Mouse (Mus musculus) forebrain, embryonic 12.5 days (tissue): ENCODE data around the gene Lgals7. TPM values are rescaled to one million over a fixed set of nuclear protein-coding genes. Genes with fewer than 3 reads are reported as not detected.
"Not testable (repeated sequence)": the region's sequence is repeated elsewhere in the genome, so short reads cannot be mapped to it uniquely, and the experiment has no call there.

ENCODE experiments used
- ATAC-seq: fragments of 200-750 bp; cut with Nextera tagmentation; 2 replicates; pipeline ENCODE4 v1.8.0; 2017; ENCODE audit warnings: moderate TSS enrichment; ENCODE audit not compliant: low FRiP score
- H3K27ac ChIP-seq: fragments of 300-500 bp; sonication (generic); 2 replicates; pipeline ENCODE4 v1.5.1; 2016; ENCODE audit warnings: mild to moderate bottlenecking
- H3K27me3 ChIP-seq: fragments of 300-500 bp; sonication (generic); 2 replicates; pipeline ENCODE4 v1.6.1; 2016; ENCODE audit warnings: mild to moderate bottlenecking
- H3K36me3 ChIP-seq: fragments of 300-500 bp; sonication (generic); replicated peaks from 2 replicates; pipeline ENCODE4 v1.6.1; 2016; ENCODE audit warnings: mild to moderate bottlenecking
- H3K4me1 ChIP-seq: fragments of 300-500 bp; sonication (generic); 2 replicates; pipeline ENCODE4 v1.6.1; 2016
- H3K4me2 ChIP-seq: fragments of 300-500 bp; sonication (generic); 2 replicates; pipeline ENCODE4 v1.6.1; 2016; ENCODE audit warnings: mild to moderate bottlenecking, moderate library complexity
- H3K4me3 ChIP-seq: fragments of 300-500 bp; sonication (generic); replicated peaks from 2 replicates; pipeline ENCODE4 v1.5.1; 2016; ENCODE audit warnings: mild to moderate bottlenecking
- H3K9ac ChIP-seq: fragments of 300-500 bp; sonication (generic); 2 replicates; pipeline ENCODE4 v1.6.1; 2016; ENCODE audit warnings: mild to moderate bottlenecking
- H3K9me3 ChIP-seq: fragments of 300-500 bp; sonication (generic); 2 replicates; pipeline ENCODE4 v1.6.1; 2016
- WGBS: fragments of 180-500 bp; shearing (Covaris S2); methylation state at CpG from one replicate; pipeline ENCODE4 v1.1.7; 2016; 5-methylcytosine and 5-hydroxymethylcytosine counted together
- polyA plus RNA-seq: library from polyadenylated mRNA; unstranded; fragments of >200 nt; fragmentation: Nextera tagmentation; extraction: Ambion mirVana; gene quantifications from 2 replicates; pipeline ENCODE4 v1.2.1, GENCODE M21; 2016

Gene Lgals7
- polyA plus RNA-seq, 1 experiment from 2014 or later = 1.9 TPM

- no peaks in the 10 kb centered on the region for H3K36me3 ChIP-seq
- no peak overlapping the region for H3K4me3 ChIP-seq
- H3K4me2 ChIP-seq = no peak overlapping the region
- no peaks in the 10 kb centered on the region for H3K9me3 ChIP-seq
- peaks cover 11% of the 10 kb centered on the region for H3K4me1 ChIP-seq
- H3K27ac ChIP-seq = no peak overlapping the region
- WGBS = 92% methylated on average over 28 of the region's 28 CpGs
- ATAC-seq = no peak
- no peaks in the 10 kb centered on the region for H3K27me3 ChIP-seq
- H3K9ac ChIP-seq = no peak overlapping the region
Measured at GRCm38 (mm10) chr7:28866769-28867507, 3.3 kb downstream of the Lgals7 start.

- H3K4me3 ChIP-seq, H3K36me3 ChIP-seq, ATAC-seq, H3K9ac ChIP-seq, H3K4me2 ChIP-seq, H3K27ac ChIP-seq, H3K9me3 ChIP-seq, H3K27me3 ChIP-seq: not testable (repeated sequence)
- peaks cover 11% of the 10 kb centered on the region for H3K4me1 ChIP-seq
- 30% methylated on average over 23 of the region's 23 CpGs for WGBS
Measured at GRCm38 (mm10) chr7:28867508-28868340, 4.1 kb downstream of the Lgals7 start.

GRCm38 (mm10) chr7:28870901-28871664 is 7.4 kb downstream of the Lgals7 start:
- Histone ChIP-seq H3K4me2 (no peak overlapping the region), H3K9me3 (no peaks in the 10 kb centered on the region), H3K27me3 (no peaks in the 10 kb centered on the region), H3K9ac (no peak overlapping the region), H3K4me3 (no peak overlapping the region), H3K27ac (no peak overlapping the region), H3K4me1 (0 out of 2 replicates have a peak, but pooled peaks cover 2% of the 10 kb centered on the region), H3K36me3 (no peaks in the 10 kb centered on the region)
- ATAC-seq = no peak
- WGBS = 91% methylated on average over 24 of the region's 24 CpGs

- no peaks in the 10 kb centered on the region for H3K9me3 ChIP-seq
- no peak for ATAC-seq
- WGBS = 76% methylated on average over 2 of the region's 2 CpGs
- no peaks in the 10 kb centered on the region for H3K27me3 ChIP-seq
- no peak overlapping the region for H3K4me3 ChIP-seq
- H3K4me2 ChIP-seq = no peak overlapping the region
- no peaks in the 10 kb centered on the region for H3K4me1 ChIP-seq
- H3K27ac ChIP-seq = no peak overlapping the region
- H3K36me3 ChIP-seq = no peaks in the 10 kb centered on the region
- H3K9ac ChIP-seq = no peak overlapping the region
Measured at GRCm38 (mm10) chr7:28874565-28874964, 10.9 kb downstream of the Lgals7 start.

- H3K36me3 ChIP-seq = no peaks in the 10 kb centered on the region
- 77% methylated on average over 4 of the region's 4 CpGs for WGBS
Measured at GRCm38 (mm10) chr7:28876099-28876498, 12.4 kb downstream of the Lgals7 start.

GRCm38 (mm10) chr7:28877155-28877554 is 13.5 kb downstream of the Lgals7 start:
- WGBS = 87% methylated on average over 7 of the region's 7 CpGs
- Histone ChIP-seq H3K27me3 (no peaks in the 10 kb centered on the region), H3K9me3 (no peaks in the 10 kb centered on the region), H3K4me2 (no peak overlapping the region), H3K4me1 (0 out of 2 replicates have a peak, but pooled peaks cover 4% of the 10 kb centered on the region), H3K9ac (no peak overlapping the region), H3K36me3 (no peaks in the 10 kb centered on the region), H3K4me3 (no peak overlapping the region), H3K27ac (no peak overlapping the region)
- no peak for ATAC-seq

More at GRCm38 (mm10) chr7:28876099-28876498, 12.4 kb downstream of the Lgals7 start:
- no peaks in the 10 kb centered on the region for H3K9me3 ChIP-seq
- no peak overlapping the region for H3K27ac ChIP-seq
- H3K9ac ChIP-seq = no peak overlapping the region
- ATAC-seq = no peak
- 0 out of 2 replicates have a peak, but pooled peaks cover under 1% of the 10 kb centered on the region for H3K4me1 ChIP-seq
- H3K27me3 ChIP-seq = no peaks in the 10 kb centered on the region
- H3K4me3 ChIP-seq = no peak overlapping the region
- H3K4me2 ChIP-seq = no peak overlapping the region

GRCm38 (mm10) chr7:28877856-28878255 is 14.2 kb downstream of the Lgals7 start:
- H3K36me3 ChIP-seq = no peaks in the 10 kb centered on the region
- no peaks in the 10 kb centered on the region for H3K27me3 ChIP-seq
- ATAC-seq = no peak
- H3K9me3 ChIP-seq = no peaks in the 10 kb centered on the region
- 0 out of 2 replicates have a peak, but pooled peaks cover 4% of the 10 kb centered on the region for H3K4me1 ChIP-seq
- no peak overlapping the region for H3K9ac ChIP-seq
- H3K4me3 ChIP-seq = no peak overlapping the region
- H3K27ac ChIP-seq = no peak overlapping the region
- 78% methylated on average over 4 of the region's 4 CpGs for WGBS
- no peak overlapping the region for H3K4me2 ChIP-seq

GRCm38 (mm10) chr7:28879606-28880005 is 16.0 kb downstream of the Lgals7 start:
- no peak overlapping the region for H3K4me2 ChIP-seq
- no peaks in the 10 kb centered on the region for H3K9me3 ChIP-seq
- H3K4me3 ChIP-seq = no peak overlapping the region
- H3K9ac ChIP-seq = no peak overlapping the region
- no peaks in the 10 kb centered on the region for H3K36me3 ChIP-seq
- H3K4me1 ChIP-seq = 0 out of 2 replicates have a peak, but pooled peaks cover 4% of the 10 kb centered on the region
- no peaks in the 10 kb centered on the region for H3K27me3 ChIP-seq
- WGBS = 80% methylated on average over 7 of the region's 7 CpGs
- no peak for ATAC-seq
- H3K27ac ChIP-seq = no peak overlapping the region

- H3K4me2 ChIP-seq = no peak overlapping the region
- no peak overlapping the region for H3K9ac ChIP-seq
- WGBS = 82% methylated on average over 10 of the region's 10 CpGs
- 0 out of 2 replicates have a peak, but pooled peaks cover 4% of the 10 kb centered on the region for H3K4me1 ChIP-seq
- H3K27ac ChIP-seq = no peak overlapping the region
- no peak for ATAC-seq
- no peak overlapping the region for H3K4me3 ChIP-seq
- H3K36me3 ChIP-seq = no peaks in the 10 kb centered on the region
- H3K27me3 ChIP-seq = no peaks in the 10 kb centered on the region
- no peaks in the 10 kb centered on the region for H3K9me3 ChIP-seq
Measured at GRCm38 (mm10) chr7:28880554-28880953, 16.9 kb downstream of the Lgals7 start.

- 0 out of 2 replicates have a peak, but pooled peaks cover 4% of the 10 kb centered on the region for H3K4me1 ChIP-seq
- ATAC-seq = no peak
- no peaks in the 10 kb centered on the region for H3K36me3 ChIP-seq
- H3K9ac ChIP-seq = no peak within 1 kb of the TSS
- H3K27ac ChIP-seq = no peak within 1 kb of the TSS
- H3K27me3 ChIP-seq = peaks cover 2% of the 10 kb centered on the region; the same call in 1 of the 2 replicates
- 39% methylated on average over 13 of the region's 13 CpGs for WGBS
- H3K4me3 ChIP-seq = no peak within 1 kb of the TSS
- no peaks in the 10 kb centered on the region for H3K9me3 ChIP-seq
- H3K4me2 ChIP-seq = no peak within 1 kb of the TSS
Measured at GRCm38 (mm10) chr7:28881199-28881598, 17.5 kb downstream of the Lgals7 start, which contains the start of gene Capn12. Gene Capn12 (plus strand): TSS chr7:28881422.

- no peaks in the 10 kb centered on the region for H3K9me3 ChIP-seq
- 0 out of 2 replicates have a peak, but pooled peaks cover 6% of the 10 kb centered on the region for H3K4me1 ChIP-seq
- peaks cover 19% of the 10 kb centered on the region for H3K27me3 ChIP-seq
- no peak overlapping the region for H3K27ac ChIP-seq
- H3K9ac ChIP-seq = no peak overlapping the region
- ATAC-seq = no peak
- H3K4me2 ChIP-seq = no peak overlapping the region
- no peaks in the 10 kb centered on the region for H3K36me3 ChIP-seq
- WGBS = 79% methylated on average over 11 of the region's 11 CpGs
- no peak overlapping the region for H3K4me3 ChIP-seq
Measured at GRCm38 (mm10) chr7:28883039-28883438, 19.4 kb downstream of the Lgals7 start.

GRCm38 (mm10) chr7:28883704-28884103 is 20.1 kb downstream of the Lgals7 start:
- not testable (repeated sequence) for H3K9ac ChIP-seq, H3K4me3 ChIP-seq, H3K27ac ChIP-seq, H3K9me3 ChIP-seq, H3K4me2 ChIP-seq, ATAC-seq, H3K36me3 ChIP-seq
- Histone ChIP-seq H3K4me1 (peaks cover 11% of the 10 kb centered on the region), H3K27me3 (peaks cover 26% of the 10 kb centered on the region)
- WGBS = 93% methylated on average over 4 of the region's 4 CpGs
